Mouse (Mus musculus) intestine, embryonic 14.5 days (tissue): ENCODE data around the gene Arhgef7. TPM values are rescaled to one million over a fixed set of nuclear protein-coding genes. Genes with fewer than 3 reads are reported as not detected.

Source experiments
- ATAC-seq: fragments of 200-750 bp; cut with Nextera tagmentation; replicated peaks from 2 replicates; pipeline ENCODE4 v1.8.0; 2017; ENCODE audit warnings: low read depth, moderate number of reproducible peaks, moderate TSS enrichment, moderate library complexity; ENCODE audit not compliant: low FRiP score, low TSS enrichment
- DNase-seq: peaks from one replicate; pipeline ENCODE4 v3.0.0-alpha.2; 2018; ENCODE audit warnings: low spot score
- H3K27ac ChIP-seq: fragments of 300-500 bp; sonication (generic); 2 replicates; pipeline ENCODE4 v1.5.1; 2014; ENCODE audit warnings: low read depth, mild to moderate bottlenecking, control low read depth
- H3K27me3 ChIP-seq: fragments of 300-500 bp; sonication (generic); replicated peaks from 2 replicates; pipeline ENCODE4 v1.6.1; 2014; ENCODE audit warnings: low read length, control low read depth; ENCODE audit not compliant: control insufficient read depth, insufficient read depth
- H3K36me3 ChIP-seq: fragments of 300-500 bp; sonication (generic); 2 replicates; pipeline ENCODE4 v1.6.1; 2014; ENCODE audit warnings: low read length, control low read depth; ENCODE audit not compliant: control insufficient read depth, insufficient read depth
- H3K4me1 ChIP-seq: fragments of 300-500 bp; sonication (generic); replicated peaks from 2 replicates; pipeline ENCODE4 v1.6.1; 2014; ENCODE audit warnings: low read length, control low read depth, mixed read lengths; ENCODE audit not compliant: control insufficient read depth, insufficient read depth
- H3K4me2 ChIP-seq: fragments of 300-500 bp; sonication (generic); 2 replicates; pipeline ENCODE4 v1.6.1; 2014; ENCODE audit warnings: low read length
- H3K4me3 ChIP-seq: fragments of 300-500 bp; sonication (generic); 2 replicates; pipeline ENCODE4 v1.5.1; 2014; ENCODE audit warnings: low read depth, low read length, control low read depth, mixed read lengths
- H3K9ac ChIP-seq: fragments of 300-500 bp; sonication (generic); 2 replicates; pipeline ENCODE4 v1.6.1; 2014; ENCODE audit warnings: mild to moderate bottlenecking, low read length
- H3K9me3 ChIP-seq: fragments of 300-500 bp; sonication (generic); 2 replicates; pipeline ENCODE4 v1.6.1; 2016; ENCODE audit warnings: low read length, control low read depth; ENCODE audit not compliant: control insufficient read depth
- WGBS: fragments of 180-500 bp; shearing (Covaris S2); extraction: QIAGEN DNeasy Blood & Tissue Kit; methylation state at CpG from one replicate; pipeline ENCODE4 v1.1.7; 2014; 5-methylcytosine and 5-hydroxymethylcytosine counted together
- polyA plus RNA-seq: library from polyadenylated mRNA; unstranded; fragments of >200 nt; fragmentation: Nextera tagmentation; extraction: Ambion mirVana; gene quantifications from 2 replicates; pipeline ENCODE4 v1.2.1, GENCODE M21; 2014

Gene Arhgef7
- polyA plus RNA-seq, 1 experiment from 2014 or later, result 33.9 TPM

- no peak overlapping the region for H3K4me2 ChIP-seq
- no peaks in the 10 kb centered on the region for H3K27me3 ChIP-seq
- no peak overlapping the region for H3K4me3 ChIP-seq
- peaks cover 4% of the 10 kb centered on the region; the same call in 1 of the 2 replicates for H3K4me1 ChIP-seq
- DNase-seq (no peak), ATAC-seq (no peak)
- WGBS, result 96% methylated on average over 4 of the region's 4 CpGs
- H3K27ac ChIP-seq, result no peak overlapping the region
- no peak overlapping the region for H3K9ac ChIP-seq
- H3K36me3 ChIP-seq, result peaks cover 69% of the 10 kb centered on the region
- H3K9me3 ChIP-seq, result no peaks in the 10 kb centered on the region
Measured at GRCm38 (mm10) chr8:11804914-11805313, 77.4 kb downstream of the Arhgef7 start.

- H3K27me3 ChIP-seq, result no peaks in the 10 kb centered on the region
- H3K9me3 ChIP-seq, result no peaks in the 10 kb centered on the region
- no peak overlapping the region for H3K9ac ChIP-seq
- peaks cover 75% of the 10 kb centered on the region for H3K36me3 ChIP-seq
- no peak overlapping the region for H3K4me3 ChIP-seq
- ATAC-seq (no peak), DNase-seq (no peak)
- WGBS, result 62% methylated on average over 6 of the region's 6 CpGs
- no peak overlapping the region for H3K27ac ChIP-seq
- peaks cover 4% of the 10 kb centered on the region; the same call in 1 of the 2 replicates for H3K4me1 ChIP-seq
- no peak overlapping the region for H3K4me2 ChIP-seq
Measured at GRCm38 (mm10) chr8:11806252-11806651, 78.7 kb downstream of the Arhgef7 start.

- 92% methylated on average over 3 of the region's 3 CpGs for WGBS
- ATAC-seq (no peak), DNase-seq (no peak)
- no peak overlapping the region for H3K9ac ChIP-seq
- H3K27ac ChIP-seq, result no peak overlapping the region
- no peak overlapping the region for H3K4me3 ChIP-seq
- H3K9me3 ChIP-seq, result no peaks in the 10 kb centered on the region
- H3K27me3 ChIP-seq, result no peaks in the 10 kb centered on the region
- H3K4me1 ChIP-seq, result peaks cover 4% of the 10 kb centered on the region; the same call in 1 of the 2 replicates
- H3K36me3 ChIP-seq, result peaks cover 75% of the 10 kb centered on the region
- H3K4me2 ChIP-seq, result no peak overlapping the region
Measured at GRCm38 (mm10) chr8:11807361-11807760, 79.8 kb downstream of the Arhgef7 start.

DNA sequence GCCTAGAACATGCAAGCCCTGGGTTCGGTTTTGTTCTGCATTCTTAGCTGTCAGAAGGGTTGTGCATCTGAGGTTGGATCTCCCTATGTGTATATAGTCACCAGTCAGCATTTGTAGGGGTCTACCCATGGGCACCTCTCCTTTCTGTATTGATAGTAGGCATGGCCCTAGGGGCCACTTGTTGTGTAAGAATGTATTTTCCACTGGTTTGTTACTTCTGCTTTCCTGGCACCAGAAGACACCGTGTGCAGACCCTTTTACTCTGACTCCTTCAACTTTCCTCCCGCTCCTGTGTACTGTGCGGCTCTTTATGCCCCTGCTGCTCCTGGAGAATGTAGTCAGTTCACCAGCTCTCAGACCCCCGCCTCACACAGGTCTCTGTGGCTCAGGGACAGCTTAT is 80.5 kb downstream of the Arhgef7 start:
- DNase-seq, result no peak
- Histone ChIP-seq H3K9me3 (no peaks in the 10 kb centered on the region), H3K4me2 (no peak overlapping the region), H3K36me3 (peaks cover 78% of the 10 kb centered on the region), H3K4me3 (no peak overlapping the region), H3K27me3 (no peaks in the 10 kb centered on the region), H3K4me1 (peaks cover 4% of the 10 kb centered on the region; the same call in 1 of the 2 replicates), H3K9ac (no peak overlapping the region), H3K27ac (no peak overlapping the region)
- no peak for ATAC-seq
- WGBS, result 91% methylated on average over 5 of the region's 5 CpGs

DNA sequence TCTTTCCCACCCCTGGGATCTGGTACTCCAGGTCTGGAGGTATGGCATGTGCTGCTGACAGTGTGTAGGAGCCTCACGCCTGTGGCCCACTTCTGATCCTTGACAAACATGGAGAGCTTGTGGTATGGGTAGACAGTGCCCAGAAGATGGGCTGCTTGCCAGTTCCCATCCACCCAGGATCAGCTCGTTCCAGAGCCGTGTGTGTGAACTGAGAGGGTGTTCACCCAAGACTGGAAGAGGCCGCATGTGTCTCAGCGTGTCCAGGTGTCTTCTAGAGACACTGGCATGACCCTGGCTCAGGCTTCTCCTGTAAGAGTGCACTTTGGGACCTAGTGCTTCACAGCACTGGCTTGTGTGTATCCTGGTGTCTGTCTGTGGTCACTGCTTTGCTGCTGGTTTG is 82.9 kb downstream of the Arhgef7 start:
- no peak for DNase-seq
- Histone ChIP-seq H3K27ac (no peak overlapping the region), H3K4me2 (no peak overlapping the region), H3K36me3 (peaks cover 88% of the 10 kb centered on the region), H3K4me1 (peaks cover 4% of the 10 kb centered on the region; the same call in 1 of the 2 replicates), H3K4me3 (no peak overlapping the region), H3K9me3 (no peaks in the 10 kb centered on the region), H3K9ac (no peak overlapping the region), H3K27me3 (no peaks in the 10 kb centered on the region)
- 98% methylated on average over 5 of the region's 5 CpGs for WGBS
- no peak for ATAC-seq

DNA sequence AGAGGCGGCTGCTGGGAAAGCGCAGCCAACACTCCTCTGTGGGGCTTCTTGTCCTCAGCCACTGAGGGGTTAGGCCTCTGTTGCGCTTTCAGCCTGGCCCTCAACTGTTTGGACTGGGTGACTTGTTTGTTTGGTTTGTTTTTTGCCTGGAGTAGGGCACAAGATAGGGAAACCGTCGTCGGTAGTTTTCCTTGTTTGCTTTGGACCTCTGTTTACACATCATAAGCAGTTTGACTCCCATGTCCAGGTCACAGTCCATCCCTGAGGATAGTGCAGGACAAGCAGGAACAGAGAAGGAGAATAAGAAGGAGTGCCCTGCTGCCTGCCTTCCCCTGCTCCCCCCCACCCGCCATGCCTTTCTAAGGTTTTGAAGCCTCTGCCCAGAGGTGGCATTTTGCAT is 86.3 kb downstream of the Arhgef7 start:
- no peak overlapping the region for H3K4me2 ChIP-seq
- no peak overlapping the region for H3K4me3 ChIP-seq
- no peak for DNase-seq
- H3K36me3 ChIP-seq, result peaks cover 90% of the 10 kb centered on the region
- no peaks in the 10 kb centered on the region for H3K9me3 ChIP-seq
- no peaks in the 10 kb centered on the region for H3K27me3 ChIP-seq
- no peaks in the 10 kb centered on the region for H3K4me1 ChIP-seq
- no peak overlapping the region for H3K9ac ChIP-seq
- WGBS, result 80% methylated on average over 7 of the region's 7 CpGs
- H3K27ac ChIP-seq, result no peak overlapping the region
- ATAC-seq, result no peak

- H3K27ac ChIP-seq, result no peak overlapping the region
- H3K4me2 ChIP-seq, result no peak overlapping the region
- H3K9ac ChIP-seq, result no peak overlapping the region
- H3K4me3 ChIP-seq, result no peak overlapping the region
- H3K9me3 ChIP-seq, result no peaks in the 10 kb centered on the region
- no peaks in the 10 kb centered on the region for H3K27me3 ChIP-seq
- no peak for ATAC-seq
- 90% methylated on average over 7 of the region's 7 CpGs for WGBS
- peaks cover 92% of the 10 kb centered on the region for H3K36me3 ChIP-seq
- no peak for DNase-seq
- no peaks in the 10 kb centered on the region for H3K4me1 ChIP-seq
Measured at GRCm38 (mm10) chr8:11815206-11815605, 87.7 kb downstream of the Arhgef7 start.

GRCm38 (mm10) chr8:11820136-11820535 is 92.6 kb downstream of the Arhgef7 start:
- no peak for ATAC-seq
- H3K36me3 ChIP-seq, result peaks cover 96% of the 10 kb centered on the region
- WGBS, result 89% methylated on average over 5 of the region's 5 CpGs

DNA sequence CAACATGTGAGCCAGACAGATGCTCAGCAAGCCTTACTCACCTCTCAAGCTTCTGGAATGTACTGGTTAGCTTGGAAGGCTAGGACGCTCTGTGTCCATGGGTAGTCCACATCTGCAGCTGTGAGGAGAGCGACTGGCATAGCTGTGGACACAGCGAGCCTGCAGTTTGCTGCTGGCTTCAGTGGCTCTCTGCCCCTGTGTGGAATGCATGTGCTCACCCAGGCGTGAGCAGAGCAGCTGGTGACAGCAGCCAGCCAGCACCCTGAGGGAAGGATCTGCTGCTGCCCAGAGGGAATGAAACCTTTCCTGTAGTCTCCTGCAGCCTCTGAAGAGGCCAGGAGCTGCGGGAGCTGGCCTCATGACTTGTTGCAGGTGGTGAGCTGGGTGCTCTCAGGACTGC is 93.0 kb downstream of the Arhgef7 start:
- ATAC-seq (no peak), DNase-seq (no peak)
- no peaks in the 10 kb centered on the region for H3K4me1 ChIP-seq
- H3K9ac ChIP-seq, result no peak overlapping the region
- no peak overlapping the region for H3K27ac ChIP-seq
- H3K4me3 ChIP-seq, result no peak overlapping the region
- H3K4me2 ChIP-seq, result no peak overlapping the region
- no peaks in the 10 kb centered on the region for H3K27me3 ChIP-seq
- H3K9me3 ChIP-seq, result no peaks in the 10 kb centered on the region
- H3K36me3 ChIP-seq, result peaks cover 96% of the 10 kb centered on the region
- WGBS, result 88% methylated on average over 5 of the region's 5 CpGs

More at GRCm38 (mm10) chr8:11820136-11820535, 92.6 kb downstream of the Arhgef7 start:
- Histone ChIP-seq H3K9me3 (no peaks in the 10 kb centered on the region), H3K4me2 (no peak overlapping the region), H3K27me3 (no peaks in the 10 kb centered on the region), H3K4me3 (no peak overlapping the region), H3K4me1 (no peaks in the 10 kb centered on the region), H3K27ac (no peak overlapping the region), H3K9ac (no peak overlapping the region)
- DNase-seq, result no peak
